Mouse (Mus musculus): Measurements from ENCODE around the gene Usp32.

GRCm38 (mm10) chr11:84948114-84948513 is 191.8 kb downstream of the Usp32 start:
- TF ChIP-seq POLR2A (IDR thresholded peaks at IDR 0.05; ENCODE audit: low read depth, low read length) (no peak), CTCF (IDR thresholded peaks at IDR 0.05; ENCODE audit: extremely low read depth, insufficient read length, insufficient replicate concordance, low read depth, low read length) (no peak)

Measured in small intestine, adult 2 months (tissue).